Mouse (Mus musculus) retina, postnatal 7 days (tissue): ENCODE data around the gene Hps5.

Source experiments
- DNase-seq: peaks from one replicate; pipeline ENCODE4 v3.0.0-alpha.2; 2012; ENCODE audit warnings: low read depth, low spot score

The Hps5 gene

GRCm38 (mm10) chr7:46738561-46739460 is 57.1 kb downstream of the Hps5 start:
- no peak for DNase-seq

- no peak for DNase-seq
These were observed 60.9 kb downstream of the Hps5 start for GRCm38 (mm10) chr7:46734983-46735382.

GRCm38 (mm10) chr7:46732458-46732857 is 63.4 kb downstream of the Hps5 start, which contains the start of gene Saa4:
Gene Saa4 (minus strand): TSS chr7:46732603.
- DNase-seq = no peak

- DNase-seq = no peak
These were observed 68.3 kb downstream of the Hps5 start for GRCm38 (mm10) chr7:46727584-46727983.

- DNase-seq = no peak
These were observed 71.5 kb downstream of the Hps5 start for GRCm38 (mm10) chr7:46724396-46724795.

GRCm38 (mm10) chr7:46723849-46724248 is 72.0 kb downstream of the Hps5 start:
- no peak for DNase-seq

GRCm38 (mm10) chr7:46723354-46723753 is 72.5 kb downstream of the Hps5 start:
- no peak for DNase-seq

- DNase-seq = no peak
These were observed 75.4 kb downstream of the Hps5 start for GRCm38 (mm10) chr7:46720460-46720859.

- DNase-seq = no peak
These were observed 76.3 kb downstream of the Hps5 start for GRCm38 (mm10) chr7:46719526-46719925.

GRCm38 (mm10) chr7:46718591-46719270 is 77.1 kb downstream of the Hps5 start:
- no peak for DNase-seq

- no peak for DNase-seq
These were observed 79.0 kb downstream of the Hps5 start for GRCm38 (mm10) chr7:46716897-46717296.

- DNase-seq = no peak
These were observed 80.3 kb downstream of the Hps5 start, which contains the start of gene Saa3 for GRCm38 (mm10) chr7:46715600-46715999. Gene Saa3 (minus strand): TSS chr7:46715700.

- DNase-seq = peak; percentile 59
These were observed 81.3 kb downstream of the Hps5 start for GRCm38 (mm10) chr7:46714518-46714917.

GRCm38 (mm10) chr7:46712250-46712649 is 83.6 kb downstream of the Hps5 start:
- no peak for DNase-seq
